Mouse (Mus musculus): Measurements from ENCODE around the gene Anxa9.
"Not testable (repeated sequence)": the region's sequence is repeated elsewhere in the genome, so short reads cannot be mapped to it uniquely, and the experiment has no call there.

The Anxa9 gene

DNA sequence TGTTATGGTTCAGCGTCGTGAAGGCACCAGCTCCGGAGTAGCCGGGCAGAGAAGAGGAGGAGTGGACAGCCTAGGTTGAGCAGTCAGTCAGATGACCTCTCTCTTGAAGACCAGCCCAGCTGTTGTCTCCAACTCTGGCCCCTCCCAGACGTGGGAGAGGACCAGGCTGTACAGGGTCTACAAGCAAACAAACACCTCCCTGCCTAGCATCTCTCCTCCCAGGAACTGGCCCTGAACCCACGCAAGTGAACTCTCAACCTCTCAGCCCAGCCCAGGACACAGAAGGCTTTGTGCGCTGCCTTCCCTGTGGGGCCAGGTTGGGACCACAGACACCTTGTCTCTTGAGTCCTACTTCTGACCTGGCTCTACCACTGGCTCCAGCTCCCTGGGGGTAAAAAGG is at the start of gene Anxa9:
Anxa9 (minus strand) TSS at position 77 of the 400 bp plus-strand sequence.
- in situ Hi-C loops (cut with MboI; ENCODE audit: low pct_unique_long_range_greater_than_20kb in 1 of 2, low sequenced_read_pairs in 2 of 2, unreplicated experiment in 1 of 2): loop anchor here in 1 of 2 experiments (10.0 kb wide), 1 partner anchor 98 kb away; the partner anchor contains the start of gene 4930558C23Rik

DNA sequence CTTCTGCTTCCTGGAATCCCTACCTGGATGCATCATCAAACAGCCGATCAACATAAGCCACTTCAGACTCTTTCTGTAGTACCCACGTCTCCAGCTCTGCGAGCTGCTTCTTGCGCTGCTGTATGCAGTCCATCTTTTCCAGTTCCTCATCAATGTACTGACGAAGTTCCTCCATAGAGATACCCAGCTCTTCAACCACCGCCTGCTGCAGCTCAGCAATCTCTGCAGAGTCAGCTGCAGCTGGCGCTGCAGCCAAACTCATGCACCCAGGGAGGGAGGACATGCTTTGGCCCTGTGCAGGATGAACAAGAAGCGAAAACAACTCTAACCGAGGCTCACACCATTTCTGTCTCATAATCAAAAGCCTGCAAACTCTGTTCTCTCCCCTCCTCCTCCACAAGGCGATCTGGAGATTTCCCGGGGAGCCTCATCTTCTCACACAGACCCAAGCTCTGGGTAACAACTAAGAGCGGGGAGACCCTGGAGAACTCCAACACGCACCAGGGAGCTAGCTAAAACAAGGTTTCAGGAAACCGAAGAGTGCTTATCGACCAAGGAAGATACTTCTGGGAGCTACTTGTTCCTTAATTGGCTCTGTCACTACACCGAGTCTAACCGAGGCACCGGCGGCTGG is 49.1 kb upstream of the Anxa9 start:
- in situ Hi-C loops (cut with MboI; ENCODE audit: low pct_unique_long_range_greater_than_20kb in 1 of 2, low sequenced_read_pairs in 2 of 2, unreplicated experiment in 1 of 2): not testable (repeated sequence)

DNA sequence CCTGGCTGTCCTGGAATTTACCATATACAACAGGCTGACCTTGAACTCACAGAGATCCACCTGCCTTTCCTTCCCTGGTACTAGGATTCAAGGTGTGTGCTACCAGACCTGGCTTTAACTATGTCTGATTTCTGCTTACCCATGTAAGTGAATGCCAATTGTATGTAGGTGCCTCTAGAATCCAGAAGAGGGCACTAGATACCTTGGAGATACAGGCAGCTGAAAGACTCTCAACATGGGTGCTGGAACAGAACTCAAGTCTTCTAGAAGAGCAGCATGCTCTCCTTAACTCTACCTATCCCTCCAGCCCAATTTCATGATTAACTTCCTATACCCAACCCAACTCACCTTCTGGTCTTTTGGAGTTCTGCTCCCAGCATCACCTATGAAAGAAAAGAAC is 42.5 kb upstream of the Anxa9 start:
- in situ Hi-C loops (cut with MboI; ENCODE audit: low pct_unique_long_range_greater_than_20kb in 1 of 2, low sequenced_read_pairs in 2 of 2, unreplicated experiment in 1 of 2): loop anchor here in 1 of 2 experiments (25.0 kb wide), 1 partner anchor 488 kb away; no protein-coding TSS in a partner anchor

DNA sequence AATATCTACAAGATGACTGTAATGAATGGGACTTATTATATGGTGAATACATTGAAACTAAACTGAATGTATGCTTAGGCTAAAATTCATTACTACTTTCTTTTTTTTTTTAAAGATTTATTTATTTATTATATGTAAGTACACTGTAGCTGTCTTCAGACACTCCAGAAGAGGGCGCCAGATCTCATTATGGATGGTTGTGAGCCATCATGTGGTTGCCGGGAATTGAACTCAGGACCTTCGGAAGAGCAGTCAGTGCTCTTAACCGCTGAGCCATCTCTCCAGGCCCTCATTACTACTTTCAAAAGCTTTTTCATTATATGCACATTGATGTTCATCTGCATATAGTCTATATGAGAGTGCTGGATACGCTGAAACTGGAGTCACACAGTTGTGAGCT is 41.4 kb upstream of the Anxa9 start:
- in situ Hi-C loops (cut with MboI; ENCODE audit: low pct_unique_long_range_greater_than_20kb in 1 of 2, low sequenced_read_pairs in 2 of 2, unreplicated experiment in 1 of 2): loop anchor here in 1 of 2 experiments (25.0 kb wide), 1 partner anchor 489 kb away; no protein-coding TSS in a partner anchor

DNA sequence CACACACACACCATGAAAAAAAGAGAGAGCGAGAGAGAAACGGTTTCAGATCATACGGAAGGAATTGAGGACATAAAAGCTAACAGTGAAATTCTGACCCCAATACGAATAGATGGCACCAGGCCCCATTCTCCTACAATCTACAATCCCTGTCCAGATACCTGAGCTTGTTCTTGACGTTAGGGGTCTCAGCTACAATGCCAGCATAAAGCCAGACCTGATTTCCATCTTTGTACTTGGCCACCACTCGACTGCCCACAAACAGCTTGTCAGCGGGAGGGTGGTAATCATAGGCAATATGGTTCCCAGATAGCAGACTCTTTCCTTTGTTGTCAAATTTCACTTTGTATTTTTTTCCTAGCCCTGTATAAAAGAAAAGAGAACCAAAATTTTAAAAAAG is 39.5 kb upstream of the Anxa9 start:
- in situ Hi-C loops (cut with MboI; ENCODE audit: low pct_unique_long_range_greater_than_20kb in 1 of 2, low sequenced_read_pairs in 2 of 2, unreplicated experiment in 1 of 2): loop anchor here in 1 of 2 experiments (25.0 kb wide), 1 partner anchor 491 kb away; no protein-coding TSS in a partner anchor

DNA sequence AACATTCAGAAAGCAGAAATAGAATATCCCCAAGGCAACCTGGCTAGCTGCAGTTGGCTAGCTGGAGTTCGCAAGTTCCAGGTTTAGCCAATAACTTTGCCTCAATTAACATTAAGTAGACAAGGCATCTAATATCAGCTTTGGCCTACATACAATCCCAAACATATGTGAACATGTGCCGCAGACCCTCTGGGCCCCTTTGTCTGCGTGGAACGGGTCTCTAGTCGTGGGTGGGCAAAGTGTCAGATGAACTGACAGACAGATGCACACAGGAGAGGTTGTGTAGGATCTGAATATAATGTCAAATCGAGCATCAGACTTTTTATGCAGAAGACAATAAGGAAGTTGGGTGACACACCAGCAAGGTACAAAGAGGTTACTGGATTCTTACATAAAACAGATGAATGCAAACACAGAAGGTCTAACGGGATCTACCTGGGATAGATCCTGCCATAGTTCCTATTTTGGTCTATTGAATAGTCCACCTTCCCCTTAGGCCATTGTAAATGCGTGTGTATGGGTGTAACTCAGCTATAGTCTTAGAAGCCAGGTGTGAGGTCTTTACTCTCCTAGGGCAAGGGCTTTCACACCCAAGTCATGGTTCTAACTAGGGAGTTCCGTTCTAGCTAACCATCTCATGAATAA is 36.5 kb upstream of the Anxa9 start:
- in situ Hi-C loops (cut with MboI; ENCODE audit: low pct_unique_long_range_greater_than_20kb in 1 of 2, low sequenced_read_pairs in 2 of 2, unreplicated experiment in 1 of 2): loop anchor here in 1 of 2 experiments (25.0 kb wide), 1 partner anchor 494 kb away; no protein-coding TSS in a partner anchor

DNA sequence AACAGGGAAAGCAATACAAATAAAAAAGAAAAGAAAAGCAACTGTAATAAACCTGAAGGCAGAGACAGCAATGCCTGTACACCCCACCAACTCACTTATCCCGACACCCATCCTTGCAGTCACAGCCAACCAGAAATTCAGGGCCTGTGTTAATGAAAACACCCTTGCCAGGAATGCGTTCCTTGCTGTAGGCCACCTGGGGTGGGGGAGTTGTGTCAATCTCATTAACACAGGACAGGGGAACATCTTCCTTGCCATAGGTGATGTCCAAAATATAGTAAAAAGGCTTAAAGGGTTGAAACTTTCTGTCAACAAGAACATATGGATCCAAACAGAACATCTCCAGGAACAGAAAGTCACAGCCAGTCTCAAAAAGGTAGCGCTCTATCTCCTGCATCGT is 31.3 kb upstream of the Anxa9 start:
- in situ Hi-C loops (cut with MboI; ENCODE audit: low pct_unique_long_range_greater_than_20kb in 1 of 2, low sequenced_read_pairs in 2 of 2, unreplicated experiment in 1 of 2): loop anchor here in 1 of 2 experiments (25.0 kb wide), 1 partner anchor 499 kb away; no protein-coding TSS in a partner anchor

DNA sequence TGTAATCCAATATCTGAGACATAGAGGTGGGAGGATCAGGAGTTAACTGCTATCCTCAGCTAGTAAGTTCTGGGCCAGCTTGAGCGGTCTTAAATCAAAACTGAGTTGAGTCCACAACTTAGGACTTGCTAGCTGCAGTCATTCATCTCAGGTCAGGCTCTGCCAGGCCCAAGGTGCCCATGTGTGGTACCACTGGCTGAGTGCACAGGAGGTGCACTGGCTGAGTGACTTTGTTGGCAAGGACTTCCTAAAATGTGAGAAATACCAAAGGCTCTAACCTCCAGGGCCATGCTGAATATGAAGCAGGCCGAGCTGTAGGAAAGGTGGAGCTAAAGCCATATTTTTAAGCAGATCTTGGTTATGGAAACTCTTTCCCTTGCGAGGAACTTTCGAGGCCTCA is 30.4 kb upstream of the Anxa9 start:
- in situ Hi-C loops (cut with MboI; ENCODE audit: low pct_unique_long_range_greater_than_20kb in 1 of 2, low sequenced_read_pairs in 2 of 2, unreplicated experiment in 1 of 2): loop anchor here in 1 of 2 experiments (25.0 kb wide), 1 partner anchor 500 kb away; no protein-coding TSS in a partner anchor

DNA sequence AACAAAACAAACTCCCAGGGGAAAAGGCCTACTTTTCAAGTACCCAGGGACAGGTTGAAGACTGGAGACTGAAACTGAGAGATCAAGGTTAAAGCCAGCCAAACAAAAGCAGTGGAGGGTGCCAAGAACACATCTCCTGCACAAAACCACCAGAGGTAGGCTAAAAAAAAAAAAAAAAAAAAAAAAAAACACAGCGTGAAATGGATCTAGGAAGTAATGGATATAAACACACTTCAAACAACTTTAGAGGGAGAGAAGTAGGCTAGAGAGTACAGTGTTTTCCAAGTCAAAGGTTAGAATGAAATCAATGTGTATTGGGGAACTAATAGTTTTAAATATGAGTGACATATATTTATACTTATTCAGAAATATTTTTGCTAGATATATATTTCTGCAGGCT is 24.6 kb upstream of the Anxa9 start:
- in situ Hi-C loops (cut with MboI; ENCODE audit: low pct_unique_long_range_greater_than_20kb in 1 of 2, low sequenced_read_pairs in 2 of 2, unreplicated experiment in 1 of 2): loop anchor here in 1 of 2 experiments (25.0 kb wide), 1 partner anchor 506 kb away; no protein-coding TSS in a partner anchor

DNA sequence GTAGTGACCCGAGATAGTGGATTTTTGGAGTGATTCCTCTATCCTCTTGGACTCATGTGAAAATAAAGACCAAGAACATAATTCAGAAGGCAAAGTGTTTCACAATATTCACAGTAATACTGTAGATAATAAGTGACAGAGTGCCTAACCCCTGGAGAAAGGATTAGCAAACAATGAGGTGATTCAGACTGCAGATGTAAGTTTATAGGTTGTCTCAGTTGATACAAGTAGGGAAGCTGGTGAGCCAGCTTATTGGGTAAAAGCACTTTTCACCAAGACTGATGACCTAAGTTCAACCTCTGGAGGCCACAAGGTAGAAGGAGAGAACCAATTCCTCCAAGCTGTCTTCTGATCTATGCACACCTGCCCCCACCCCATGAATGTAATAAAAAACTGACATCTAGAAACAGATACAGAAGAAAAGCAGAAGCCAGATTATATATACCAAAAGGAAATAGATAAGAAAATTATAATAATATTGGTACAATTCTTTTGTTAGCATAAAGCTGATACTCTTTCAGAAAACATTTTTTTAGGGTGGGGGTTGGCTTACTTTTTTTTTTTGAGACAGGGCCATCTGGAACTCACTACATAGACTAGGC is 21.9 kb upstream of the Anxa9 start:
- in situ Hi-C loops (cut with MboI; ENCODE audit: low pct_unique_long_range_greater_than_20kb in 1 of 2, low sequenced_read_pairs in 2 of 2, unreplicated experiment in 1 of 2): loop anchor here in 1 of 2 experiments (25.0 kb wide), 1 partner anchor 508 kb away; no protein-coding TSS in a partner anchor

DNA sequence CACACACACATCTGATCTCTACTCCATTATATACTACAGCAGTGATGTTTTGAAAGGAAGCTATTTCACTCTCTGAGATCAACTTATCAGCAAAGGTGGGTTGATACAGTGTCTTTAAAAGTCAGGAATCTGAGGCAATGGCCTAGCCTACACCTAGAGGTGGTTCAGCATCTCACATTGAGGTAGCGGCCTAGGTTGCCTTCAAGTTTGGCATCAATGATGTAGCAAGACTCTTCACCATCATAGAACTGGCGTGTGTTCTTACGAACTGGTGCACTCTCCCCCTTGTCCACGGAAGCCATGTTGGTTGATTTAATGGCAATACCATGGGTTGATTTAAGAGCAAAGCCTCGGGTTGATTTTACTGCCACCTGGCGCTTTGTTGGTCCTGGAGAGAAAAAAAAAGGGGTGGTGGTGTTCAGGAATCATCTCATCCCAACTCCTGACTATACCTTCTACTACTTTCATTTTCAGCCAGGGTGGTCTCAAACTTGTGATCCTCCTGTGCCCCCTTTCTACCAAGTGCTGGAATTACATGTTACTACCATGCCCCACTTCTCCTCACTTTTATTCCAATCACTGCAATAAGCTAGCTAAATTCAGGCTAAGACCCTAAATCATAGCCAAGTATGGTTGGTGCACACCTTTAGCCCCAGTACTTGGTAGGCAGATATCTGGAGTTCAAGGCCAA is 17.6 kb upstream of the Anxa9 start:
- in situ Hi-C loops (cut with MboI; ENCODE audit: low pct_unique_long_range_greater_than_20kb in 1 of 2, low sequenced_read_pairs in 2 of 2, unreplicated experiment in 1 of 2): loop anchor here in 1 of 2 experiments (25.0 kb wide), 1 partner anchor 513 kb away; no protein-coding TSS in a partner anchor

DNA sequence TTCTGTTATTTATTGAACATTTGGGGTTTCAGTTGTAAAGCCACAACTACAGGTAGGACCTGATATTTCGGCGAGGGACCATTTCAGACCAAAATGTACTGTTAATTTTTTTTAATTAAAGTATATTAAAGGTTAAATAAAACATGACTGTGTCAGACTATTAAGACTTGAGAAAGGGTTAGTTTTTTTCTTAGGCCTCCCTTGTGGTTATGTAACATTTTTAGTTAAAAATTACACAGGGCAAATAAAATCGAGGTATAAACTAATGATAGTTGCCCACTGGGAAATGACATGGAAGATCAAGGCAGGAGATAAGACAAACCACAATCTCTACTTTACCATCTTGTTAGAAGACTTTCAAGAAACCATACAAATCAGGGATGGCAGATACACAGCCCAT is 16.5 kb upstream of the Anxa9 start:
- in situ Hi-C loops (cut with MboI; ENCODE audit: low pct_unique_long_range_greater_than_20kb in 1 of 2, low sequenced_read_pairs in 2 of 2, unreplicated experiment in 1 of 2): no loop called here

DNA sequence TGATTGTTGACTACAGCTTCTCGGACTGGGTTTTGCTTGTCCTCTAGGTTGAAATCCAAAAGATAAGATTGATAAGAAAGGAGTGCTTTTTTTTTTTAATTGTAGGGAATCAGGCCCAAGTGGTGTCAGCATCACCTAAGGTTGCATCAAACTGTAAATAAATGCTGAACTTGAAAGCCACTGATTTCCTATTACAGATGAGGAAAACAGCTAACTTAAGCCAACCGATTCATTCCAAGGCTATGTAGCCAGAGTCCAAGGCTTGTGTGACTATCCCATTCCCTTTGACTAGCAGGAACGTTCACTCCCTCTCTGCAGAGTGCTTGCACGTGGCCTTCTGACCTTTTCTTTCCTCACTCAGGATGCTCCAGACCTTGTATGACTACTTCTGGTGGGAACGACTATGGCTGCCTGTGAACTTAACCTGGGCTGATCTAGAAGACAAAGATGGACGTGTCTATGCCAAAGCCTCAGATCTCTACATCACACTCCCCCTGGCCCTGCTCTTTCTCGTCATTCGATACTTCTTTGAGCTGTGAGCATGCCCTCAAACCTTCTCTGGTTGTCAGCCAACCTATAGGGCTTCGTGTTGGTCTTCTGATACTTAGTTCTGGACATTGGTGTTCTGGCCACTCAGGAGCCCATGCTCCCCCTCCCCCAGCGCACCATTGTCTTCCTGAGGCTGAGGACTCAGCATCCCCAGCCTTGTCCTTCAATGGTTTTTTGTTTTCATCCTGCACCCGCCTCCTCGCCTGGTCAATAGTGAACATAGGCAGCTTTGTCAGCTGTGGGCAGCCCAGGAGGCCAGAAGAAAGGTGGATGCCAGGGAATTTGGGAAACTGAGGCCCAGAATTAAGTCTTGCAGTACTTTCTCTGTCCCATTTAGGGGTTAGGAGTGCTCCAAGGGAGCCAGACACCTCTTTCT is 13.0 kb upstream of the Anxa9 start:
- in situ Hi-C loops (cut with MboI; ENCODE audit: low pct_unique_long_range_greater_than_20kb in 1 of 2, low sequenced_read_pairs in 2 of 2, unreplicated experiment in 1 of 2): no loop called here

DNA sequence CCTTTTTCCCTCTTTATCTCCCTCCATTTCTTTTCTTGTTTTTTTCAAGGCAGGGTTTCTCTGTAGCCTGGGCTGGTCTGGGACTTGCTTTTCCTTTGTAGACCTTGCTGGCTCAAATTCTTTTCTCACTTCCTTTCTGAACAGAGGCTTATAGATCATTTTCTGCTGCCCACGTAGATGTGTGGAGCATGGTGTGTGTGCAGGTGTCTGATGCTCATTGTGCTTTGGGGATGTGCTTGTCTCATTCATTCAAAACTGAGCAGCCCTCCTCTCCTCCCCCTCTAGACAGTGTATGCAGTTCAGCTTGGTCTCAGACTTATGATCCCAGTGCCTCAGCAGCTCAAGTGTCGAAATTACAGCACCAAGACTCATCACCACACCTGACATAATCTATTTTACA is 12.1 kb upstream of the Anxa9 start:
- in situ Hi-C loops (cut with MboI; ENCODE audit: low pct_unique_long_range_greater_than_20kb in 1 of 2, low sequenced_read_pairs in 2 of 2, unreplicated experiment in 1 of 2): no loop called here

DNA sequence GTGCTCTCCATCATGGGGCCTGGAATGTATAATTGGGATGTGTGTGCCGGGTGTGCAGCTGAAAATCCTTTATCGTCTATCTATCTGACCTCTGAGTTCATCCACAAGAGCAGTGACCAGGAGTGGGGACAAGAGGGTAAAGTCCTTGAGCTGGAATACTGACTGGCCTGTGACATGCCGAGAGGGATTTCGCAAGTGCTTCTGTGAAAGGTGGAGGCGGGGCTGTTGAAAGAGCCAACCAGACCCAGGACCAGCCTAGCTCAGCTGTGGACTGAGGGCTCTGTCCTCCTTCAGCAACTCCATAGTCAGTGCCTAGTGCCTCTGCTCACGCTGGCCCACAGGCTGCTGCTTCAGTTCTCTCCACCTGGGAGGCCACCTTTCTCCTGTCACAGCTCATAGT is 11.6 kb upstream of the Anxa9 start:
- in situ Hi-C loops (cut with MboI; ENCODE audit: low pct_unique_long_range_greater_than_20kb in 1 of 2, low sequenced_read_pairs in 2 of 2, unreplicated experiment in 1 of 2): no loop called here

DNA sequence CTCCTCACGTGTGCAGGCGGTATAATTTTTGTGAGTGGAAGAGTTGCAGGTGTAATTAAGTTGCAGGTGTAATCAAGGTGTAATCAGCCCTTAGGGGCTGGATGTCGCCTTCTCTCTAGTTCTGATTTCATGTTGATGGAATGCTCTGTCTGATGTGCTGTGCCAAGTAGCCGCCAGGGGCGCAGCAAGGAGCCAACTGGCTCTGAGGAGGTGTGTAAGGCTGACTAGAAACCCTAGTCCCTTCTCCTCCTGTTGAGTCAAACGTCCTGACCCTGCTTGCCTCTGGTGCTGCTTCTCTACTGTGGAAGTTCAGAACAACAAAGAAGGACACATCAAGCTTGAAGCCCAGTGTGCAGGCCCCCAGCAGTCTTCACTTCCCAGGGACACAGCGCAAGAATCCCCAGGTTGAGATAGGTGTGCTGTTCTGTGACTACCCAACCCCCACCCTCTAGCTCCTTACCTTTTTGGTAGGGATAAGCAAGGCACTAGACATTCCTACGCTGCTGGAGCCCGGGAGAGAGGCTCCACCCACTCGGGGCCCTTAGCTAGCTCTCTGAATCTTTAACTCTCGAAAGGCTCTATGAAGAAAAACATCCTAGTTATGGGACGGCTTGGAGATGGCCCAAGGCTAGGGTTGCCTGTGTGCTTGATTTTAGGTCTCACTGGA is 10.6 kb upstream of the Anxa9 start:
- in situ Hi-C loops (cut with MboI; ENCODE audit: low pct_unique_long_range_greater_than_20kb in 1 of 2, low sequenced_read_pairs in 2 of 2, unreplicated experiment in 1 of 2): no loop called here

DNA sequence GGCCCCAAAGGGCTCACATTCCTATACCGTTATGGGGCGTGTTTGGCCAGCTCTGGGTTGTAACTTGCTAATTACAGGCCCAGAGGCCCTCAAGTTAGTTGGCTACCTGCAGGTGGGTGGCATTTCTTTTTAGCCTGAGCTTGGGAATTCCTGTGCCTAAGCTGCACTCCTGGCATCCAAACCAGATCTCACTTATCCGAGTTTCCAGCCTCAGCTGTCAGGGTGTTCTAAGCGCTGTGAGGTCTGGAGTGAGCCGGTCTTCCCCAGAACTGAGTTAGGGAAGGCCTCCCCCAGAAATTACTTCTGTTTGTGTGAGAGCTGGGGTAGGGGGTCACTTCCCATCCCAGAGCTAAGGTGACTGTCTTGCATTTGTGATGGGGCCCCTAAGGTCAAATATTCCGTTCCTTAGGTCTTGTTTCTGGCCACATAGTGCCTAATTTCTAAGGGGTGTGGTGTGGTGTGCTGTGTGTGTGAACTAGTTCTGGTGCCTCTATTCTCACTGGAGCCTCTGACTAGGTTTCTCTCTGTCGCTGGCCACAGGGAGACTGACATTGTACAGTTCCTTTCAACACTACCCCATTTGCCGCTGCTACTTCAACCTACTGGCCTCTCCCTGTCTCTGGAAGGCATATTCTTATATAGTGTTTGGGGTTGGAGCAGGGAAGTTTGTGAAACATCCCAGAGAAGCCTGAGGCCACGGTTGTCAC is 9.0 kb upstream of the Anxa9 start:
- in situ Hi-C loops (cut with MboI; ENCODE audit: low pct_unique_long_range_greater_than_20kb in 1 of 2, low sequenced_read_pairs in 2 of 2, unreplicated experiment in 1 of 2): no loop called here
